Mouse (Mus musculus) heart, embryonic 14.5 days (tissue): ENCODE measurements at regions not wholly inside any gene's neighbourhood (a gene's known extent, or its start where the extent isn't known, plus 50 kb on each side); places are given as distances from the start of the nearest gene placed in this dataset.

Experiments
- ATAC-seq: fragments of 200-750 bp; cut with Nextera tagmentation; 2 replicates; pipeline ENCODE4 v1.8.0; 2017; ENCODE audit warnings: low read depth, moderate TSS enrichment; ENCODE audit not compliant: insufficient number of reproducible peaks, insufficient read depth, low FRiP score
- H3K27ac ChIP-seq, 2 experiments: fragments of 200-500 bp in 1 of 2; fragments of 300-500 bp in 1 of 2; sonication (generic) in 1 of 2; replicated peaks in 1 of 2; 2 replicates each; pipeline ENCODE4 v1.5.1; 2012 to 2014; ENCODE audit warnings: low read depth in 2 of 2, low read length in 2 of 2, control low read depth in 1 of 2, mild to moderate bottlenecking in 1 of 2, mixed read lengths in 1 of 2; ENCODE audit not compliant: control insufficient read depth in 1 of 2, insufficient read depth in 1 of 2
- H3K27me3 ChIP-seq: fragments of 300-500 bp; sonication (generic); 2 replicates; pipeline ENCODE4 v1.6.1; 2014; ENCODE audit warnings: mild to moderate bottlenecking, low read length, control low read depth; ENCODE audit not compliant: control insufficient read depth, insufficient read depth
- H3K36me3 ChIP-seq: fragments of 300-500 bp; sonication (generic); 2 replicates; pipeline ENCODE4 v1.6.1; 2014; ENCODE audit warnings: mild to moderate bottlenecking, control low read depth, low read length, mixed read lengths; ENCODE audit not compliant: control insufficient read depth, insufficient read depth
- H3K4me1 ChIP-seq, 2 experiments: fragments of 200-500 bp in 1 of 2; fragments of 300-500 bp in 1 of 2; sonication (generic) in 1 of 2; 2 replicates each; pipeline ENCODE4 v1.6.1; 2012 to 2014; ENCODE audit warnings: low read length in 2 of 2, control low read depth in 1 of 2, mixed read lengths in 1 of 2; ENCODE audit not compliant: control insufficient read depth in 2 of 2, insufficient read depth in 2 of 2
- H3K4me2 ChIP-seq: fragments of 300-500 bp; sonication (generic); 2 replicates; pipeline ENCODE4 v1.6.1; 2014; ENCODE audit warnings: mild to moderate bottlenecking, low read length
- H3K4me3 ChIP-seq, 2 experiments: fragments of 200-500 bp in 1 of 2; fragments of 300-500 bp in 1 of 2; sonication (generic) in 1 of 2; 2 replicates each; pipeline ENCODE4 v1.5.1; 2012 to 2014; ENCODE audit warnings: low read length in 2 of 2, mild to moderate bottlenecking in 2 of 2, control low read depth in 1 of 2, low read depth in 1 of 2, moderate library complexity in 1 of 2; ENCODE audit not compliant: control insufficient read depth in 1 of 2, insufficient read depth in 1 of 2
- H3K9ac ChIP-seq: fragments of 300-500 bp; sonication (generic); 2 replicates; pipeline ENCODE4 v1.6.1; 2014; ENCODE audit warnings: mild to moderate bottlenecking, low read length
- H3K9me3 ChIP-seq: fragments of 300-500 bp; sonication (generic); 2 replicates; pipeline ENCODE4 v1.6.1; 2016; ENCODE audit warnings: low read length, control low read depth; ENCODE audit not compliant: control insufficient read depth
- WGBS: fragments of 180-500 bp; shearing (Covaris S2); extraction: QIAGEN DNeasy Blood & Tissue Kit; methylation state at CpG from one replicate; pipeline ENCODE4 v1.1.7; 2014; 5-methylcytosine and 5-hydroxymethylcytosine counted together

DNA sequence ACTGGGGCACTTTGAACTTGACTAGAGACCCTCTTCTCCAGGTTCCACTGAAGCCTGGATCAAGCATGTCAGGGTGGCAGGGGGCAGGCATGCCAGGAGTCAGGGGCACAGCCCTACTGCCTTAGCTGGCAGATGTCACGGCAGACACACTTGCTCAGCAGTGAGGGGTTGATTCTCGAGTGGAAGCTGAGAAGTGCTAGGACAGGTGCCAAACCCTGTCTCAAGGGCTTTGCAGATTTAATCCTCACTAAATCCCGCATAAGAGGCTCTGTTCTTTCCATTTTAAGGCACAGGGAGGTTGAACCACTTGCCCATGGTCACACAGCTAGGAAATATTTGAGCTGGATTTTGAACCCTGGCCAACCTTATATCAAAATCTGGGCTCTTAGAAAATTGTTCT is 223.5 kb upstream of the Mvb12b start:
- Histone ChIP-seq H3K9ac (no peak overlapping the region), H3K4me1 (no peaks in the 10 kb centered on the region), H3K27me3 (no peaks in the 10 kb centered on the region), H3K27ac (no peak overlapping the region), H3K9me3 (no peaks in the 10 kb centered on the region), H3K4me2 (no peak overlapping the region), H3K4me3 (no peak overlapping the region), H3K36me3 (no peaks in the 10 kb centered on the region)
- 49% methylated on average over 3 of the region's 3 CpGs for WGBS
- no peak for ATAC-seq

DNA sequence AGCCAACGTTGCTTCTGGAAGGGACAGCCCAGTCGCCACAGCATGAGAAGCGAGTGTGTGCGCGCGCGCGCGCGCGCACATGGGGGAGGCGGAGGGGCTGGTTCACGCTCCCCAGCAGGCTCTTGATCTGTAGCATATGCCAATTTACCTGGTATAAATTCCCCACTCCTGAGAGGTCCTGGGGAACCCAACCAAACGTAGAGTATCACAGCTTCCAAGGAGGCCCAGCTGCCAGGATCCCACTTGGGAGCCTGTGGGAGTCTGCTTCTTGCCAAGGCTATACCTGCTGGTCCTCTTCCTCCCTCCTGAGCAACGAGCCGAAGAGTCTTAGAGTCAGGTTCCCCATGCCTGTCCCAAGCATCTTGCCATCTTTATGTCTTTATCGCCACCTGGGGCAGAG is 222.8 kb upstream of the Mvb12b start:
- Histone ChIP-seq H3K36me3 (no peaks in the 10 kb centered on the region), H3K27ac (no peak overlapping the region), H3K9me3 (no peaks in the 10 kb centered on the region), H3K27me3 (no peaks in the 10 kb centered on the region), H3K4me1 (no peaks in the 10 kb centered on the region), H3K4me3 (no peak overlapping the region), H3K4me2 (no peak overlapping the region), H3K9ac (no peak overlapping the region)
- ATAC-seq: no peak
- WGBS: 79% methylated on average over 17 of the region's 17 CpGs

DNA sequence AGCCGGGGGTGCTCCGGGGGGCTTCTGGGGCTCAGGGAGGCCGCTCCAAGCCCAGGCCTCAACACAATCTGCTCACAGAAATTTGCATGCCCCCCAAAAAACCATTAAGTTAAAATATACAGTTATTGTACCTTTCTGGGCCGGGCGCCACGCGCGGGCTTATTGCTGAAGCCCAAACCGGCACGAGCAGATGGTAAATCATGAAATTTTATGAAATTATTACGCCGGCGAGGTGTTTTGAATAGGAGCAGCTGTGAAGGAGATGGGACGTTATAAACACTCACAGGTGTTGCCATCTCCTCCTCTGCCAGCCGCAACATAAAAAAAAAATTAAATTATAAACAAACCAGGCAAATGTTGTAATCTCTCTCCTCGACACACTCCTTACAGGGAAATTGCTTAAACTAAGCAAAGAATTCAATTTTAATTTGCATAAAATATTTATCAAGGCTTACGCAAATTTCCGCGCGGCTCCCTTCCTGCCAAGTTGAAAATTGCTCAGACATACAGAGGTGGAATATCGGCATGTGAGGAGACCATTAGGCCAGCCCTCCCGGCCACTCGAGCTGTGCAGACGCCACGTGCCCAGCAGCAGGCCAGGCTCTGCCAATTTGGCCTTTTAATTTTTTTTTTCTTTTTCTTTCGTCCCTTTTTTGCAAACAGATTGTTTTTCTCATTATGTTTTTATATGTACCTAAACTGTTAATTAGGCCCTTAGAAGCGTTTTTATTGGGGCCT is 220.0 kb upstream of the Mvb12b start:
- Histone ChIP-seq H3K27me3 (no peaks in the 10 kb centered on the region; the same call in 1 of the 2 replicates), H3K4me2 (no peak overlapping the region), H3K4me3 (no peak overlapping the region), H3K36me3 (no peaks in the 10 kb centered on the region), H3K4me1 (no peaks in the 10 kb centered on the region), H3K9ac (no peak overlapping the region), H3K27ac (no peak overlapping the region), H3K9me3 (no peaks in the 10 kb centered on the region)
- no peak for ATAC-seq
- WGBS: 81% methylated on average over 27 of the region's 27 CpGs

DNA sequence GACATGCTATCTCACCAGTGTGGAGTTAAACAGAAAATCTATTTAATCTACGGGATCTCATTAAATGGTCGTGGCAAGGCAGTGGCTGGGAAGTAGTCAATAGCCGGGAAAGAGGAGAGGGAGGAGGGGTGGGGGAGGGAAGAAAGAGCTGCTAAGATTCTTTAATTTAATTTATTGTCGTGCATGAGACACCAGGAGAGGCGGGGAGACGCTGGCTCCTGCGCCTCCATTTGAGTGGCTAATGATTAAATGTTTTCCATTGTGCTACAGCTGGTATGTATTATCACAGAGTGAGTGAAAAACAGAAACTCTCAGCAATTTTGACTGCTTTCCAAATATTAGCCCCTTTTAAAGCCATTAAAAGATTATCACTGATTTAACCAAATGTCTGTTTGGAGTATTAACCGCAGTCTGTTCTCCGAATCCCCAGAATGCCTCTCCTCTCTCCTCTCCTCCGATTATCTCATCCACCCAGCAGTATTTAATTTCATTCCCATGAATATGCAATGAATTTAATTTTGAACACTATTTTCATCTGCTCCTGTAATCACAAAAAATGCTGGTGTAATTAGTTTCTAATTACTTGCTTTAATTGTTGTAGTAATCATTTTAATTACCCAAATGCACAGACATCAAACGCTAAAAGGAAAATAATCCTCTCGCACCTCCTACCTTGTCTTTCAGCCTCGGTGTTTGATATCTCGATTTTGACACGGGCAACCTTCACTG is 219.3 kb upstream of the Mvb12b start:
- H3K27me3 ChIP-seq: no peaks in the 10 kb centered on the region; the same call in 1 of the 2 replicates
- 57% methylated on average over 15 of the region's 15 CpGs for WGBS
- H3K9me3 ChIP-seq: no peaks in the 10 kb centered on the region
- H3K36me3 ChIP-seq: no peaks in the 10 kb centered on the region
- H3K4me3 ChIP-seq: no peak overlapping the region
- ATAC-seq: no peak
- H3K4me1 ChIP-seq: no peaks in the 10 kb centered on the region
- no peak overlapping the region for H3K27ac ChIP-seq
- no peak overlapping the region for H3K4me2 ChIP-seq
- no peak overlapping the region for H3K9ac ChIP-seq

DNA sequence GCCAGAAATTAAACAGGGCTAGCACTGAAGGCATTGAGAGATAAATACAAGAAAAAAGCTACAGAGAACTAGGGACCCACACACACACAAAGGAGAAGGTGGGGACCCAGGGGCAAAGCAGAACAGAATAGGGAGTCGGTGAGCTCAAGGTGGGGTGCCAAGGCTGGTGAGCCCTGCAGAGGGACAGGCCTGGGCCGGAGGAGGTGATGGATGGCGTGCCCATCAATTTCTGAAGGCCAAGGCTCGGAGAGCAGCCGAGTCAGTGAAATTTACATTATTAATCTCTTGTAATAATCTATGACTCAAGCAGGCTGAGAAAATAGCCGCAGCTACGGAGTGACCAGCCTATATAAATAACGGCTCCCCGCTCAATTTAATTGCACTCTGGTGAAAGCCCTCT is 218.5 kb upstream of the Mvb12b start:
- no peak for ATAC-seq
- H3K27me3 ChIP-seq: no peaks in the 10 kb centered on the region; the same call in 1 of the 2 replicates
- H3K9ac ChIP-seq: no peak overlapping the region
- no peaks in the 10 kb centered on the region for H3K4me1 ChIP-seq
- H3K4me2 ChIP-seq: no peak overlapping the region
- no peaks in the 10 kb centered on the region for H3K36me3 ChIP-seq
- H3K27ac ChIP-seq: no peak overlapping the region
- H3K9me3 ChIP-seq: no peaks in the 10 kb centered on the region
- WGBS: 74% methylated on average over 9 of the region's 9 CpGs
- H3K4me3 ChIP-seq: no peak overlapping the region

GRCm38 (mm10) chr2:34105271-34106051 is 217.7 kb upstream of the Mvb12b start:
- WGBS: 76% methylated on average over 13 of the region's 13 CpGs

GRCm38 (mm10) chr2:34098004-34098547 is 210.3 kb upstream of the Mvb12b start:
- Histone ChIP-seq H3K9ac (no peak overlapping the region), H3K36me3 (no peaks in the 10 kb centered on the region), H3K4me3 (no peak overlapping the region), H3K27me3 (no peaks in the 10 kb centered on the region), H3K4me2 (no peak overlapping the region), H3K9me3 (no peaks in the 10 kb centered on the region), H3K27ac (no peak overlapping the region), H3K4me1 (no peaks in the 10 kb centered on the region)
- WGBS: 66% methylated on average over 14 of the region's 14 CpGs
- ATAC-seq: no peak

More at GRCm38 (mm10) chr2:34105271-34106051, 217.7 kb upstream of the Mvb12b start:
- Histone ChIP-seq H3K4me1 (no peaks in the 10 kb centered on the region), H3K4me3 (no peak overlapping the region), H3K27ac (no peak overlapping the region), H3K27me3 (no peaks in the 10 kb centered on the region; the same call in 1 of the 2 replicates), H3K36me3 (no peaks in the 10 kb centered on the region), H3K9me3 (no peaks in the 10 kb centered on the region), H3K9ac (no peak overlapping the region), H3K4me2 (no peak overlapping the region)
- no peak for ATAC-seq
